Mouse (Mus musculus) spleen, adult 2 months (tissue): ENCODE measurements around the gene Pate1. TPM values are rescaled to one million over a fixed set of nuclear protein-coding genes. Genes with fewer than 3 reads are reported as not detected.

Source experiments
- DNase-seq, 2 experiments: peaks; one replicate each; pipeline versions ENCODE4 v3.0.0 to v3.0.0-alpha.2; 2012 to 2021; ENCODE audit warnings: low spot score in 2 of 2, low read depth in 1 of 2
- H3K27ac ChIP-seq: fragments of 200-500 bp; 2 replicates; pipeline ENCODE4 v1.5.1; 2012; ENCODE audit warnings: low read length, inconsistent platforms; ENCODE audit not compliant: insufficient read depth
- H3K27me3 ChIP-seq: fragments of 200-500 bp; 2 replicates; pipeline ENCODE4 v1.6.1; 2012; ENCODE audit warnings: mild to moderate bottlenecking, moderate library complexity, low read length, inconsistent platforms; ENCODE audit not compliant: control insufficient read depth, insufficient read depth
- H3K36me3 ChIP-seq: fragments of 200-500 bp; 2 replicates; pipeline ENCODE4 v1.6.1; 2012; ENCODE audit warnings: mild to moderate bottlenecking, low read length, inconsistent platforms; ENCODE audit not compliant: control insufficient read depth, insufficient read depth
- H3K4me1 ChIP-seq: fragments of 200-500 bp; 2 replicates; pipeline ENCODE4 v1.6.1; 2011; ENCODE audit warnings: inconsistent platforms; ENCODE audit not compliant: control insufficient read depth, insufficient read depth, insufficient read length
- H3K4me3 ChIP-seq: fragments of 200-500 bp; 2 replicates; pipeline ENCODE4 v1.5.1; 2011; ENCODE audit warnings: mild to moderate bottlenecking, inconsistent platforms; ENCODE audit not compliant: insufficient read depth, insufficient read length; ENCODE audit errors: extremely low read depth
- CTCF ChIP-seq: fragments of 200-500 bp; IDR thresholded peaks from 2 replicates; pipeline ENCODE4 v1.5.1; 2011; ENCODE audit warnings: mild to moderate bottlenecking, inconsistent platforms; ENCODE audit not compliant: insufficient read depth, insufficient read length, insufficient replicate concordance; ENCODE audit errors: extremely low read depth
- POLR2A ChIP-seq: fragments of 200-500 bp; IDR thresholded peaks from 2 replicates; pipeline ENCODE4 v1.6.1; 2011; ENCODE audit warnings: low read depth, low read length, inconsistent platforms
- WGBS: fragments of 180-500 bp; shearing (Covaris S2); methylation state at CpG from one replicate; pipeline ENCODE4 v1.1.7; 2018; 5-methylcytosine and 5-hydroxymethylcytosine counted together
- polyA plus RNA-seq: library from polyadenylated mRNA; depleted of rRNA; stranded (reverse); fragments of >200 nt; gene quantifications from 2 replicates; pipeline ENCODE4 v1.2.3, GENCODE M21; 2012; rRNA removed

Pate1 gene
- not detected in 2 replicates for polyA plus RNA-seq

DNA sequence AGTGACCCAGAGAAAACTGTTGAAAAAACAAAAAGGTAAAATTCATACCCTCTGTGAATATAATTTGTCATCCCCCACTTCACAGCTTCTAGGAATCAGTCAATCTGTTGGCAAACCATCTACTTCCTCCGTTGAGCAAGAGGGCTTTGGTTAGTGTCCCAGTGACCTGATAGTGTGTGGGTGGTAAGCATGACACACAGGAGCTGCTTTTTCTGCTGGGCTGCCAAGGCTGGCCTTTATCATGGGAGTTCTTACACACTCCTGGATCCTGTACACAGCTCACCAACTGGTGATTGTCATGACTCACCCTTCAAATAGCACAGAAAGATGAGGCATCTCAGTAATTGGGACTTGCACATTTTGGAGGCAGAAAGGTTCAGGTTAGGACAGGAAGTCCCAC is at the start of gene Pate1:
Pate1 (minus strand) TSS at position 378 of the 400 bp plus-strand sequence.
- no peak within 1 kb of the TSS for H3K27ac ChIP-seq
- no peak for DNase-seq
- H3K27me3 ChIP-seq, result no peaks in the 10 kb centered on the region
- no peaks in the 10 kb centered on the region for H3K36me3 ChIP-seq
- no peaks in the 10 kb centered on the region for H3K4me1 ChIP-seq
- TF ChIP-seq POLR2A (no peak), CTCF (no peak)
- no peak within 1 kb of the TSS for H3K4me3 ChIP-seq
- 62% methylated on average over 1 of the region's 1 CpGs for WGBS

DNA sequence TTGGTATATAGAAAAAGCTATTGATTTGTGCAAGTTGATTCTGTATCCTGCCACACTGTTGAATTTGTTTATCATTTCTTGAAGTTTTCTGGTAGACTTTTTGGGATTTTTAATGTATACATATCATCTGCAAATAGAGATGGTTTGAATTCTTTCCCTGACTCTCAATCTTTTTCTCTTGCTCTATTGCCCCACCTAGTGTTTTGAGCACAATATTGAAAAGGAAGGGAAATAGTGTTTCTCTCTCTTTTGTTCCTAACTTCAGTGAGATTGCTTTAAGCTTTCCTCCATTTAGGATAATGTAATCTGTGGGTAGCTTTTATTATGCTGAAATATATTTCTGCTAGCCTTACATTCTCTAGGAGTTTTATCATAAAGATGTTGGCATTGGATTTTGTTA is 20.1 kb upstream of the Pate1 start:
- no peak for TF ChIP-seq POLR2A
- TF ChIP-seq CTCF, result no peak

DNA sequence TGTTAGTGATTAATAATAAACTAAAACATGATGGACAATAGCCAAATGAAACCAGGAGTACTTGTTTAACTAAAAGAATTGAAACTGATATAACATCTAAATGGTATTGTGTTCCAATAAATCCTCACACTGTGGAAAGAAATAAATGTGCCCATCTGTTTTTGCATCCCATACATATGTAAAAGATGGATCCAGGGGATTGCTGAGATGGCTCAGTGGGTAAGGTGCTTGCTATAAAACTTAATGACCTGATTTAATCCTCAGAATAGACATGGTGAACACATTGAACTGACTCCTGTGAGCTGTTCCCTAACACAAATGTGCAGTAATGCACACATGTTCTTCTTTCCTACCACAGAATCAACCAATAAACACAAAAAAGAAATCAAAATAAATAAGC is 4.7 kb upstream of the Pate1 start:
- no peak for DNase-seq
- H3K36me3 ChIP-seq, result no peaks in the 10 kb centered on the region
- no peak overlapping the region for H3K27ac ChIP-seq
- no peaks in the 10 kb centered on the region for H3K4me1 ChIP-seq
- H3K27me3 ChIP-seq, result no peaks in the 10 kb centered on the region
- TF ChIP-seq CTCF (no peak), POLR2A (no peak)
- no peak overlapping the region for H3K4me3 ChIP-seq

More for the DNA sequence above, 20.1 kb upstream of the Pate1 start:
- H3K27me3 ChIP-seq, result no peaks in the 10 kb centered on the region
- H3K4me3 ChIP-seq, result no peak overlapping the region
- DNase-seq, result no peak
- no peak overlapping the region for H3K27ac ChIP-seq
- H3K36me3 ChIP-seq, result no peaks in the 10 kb centered on the region
- H3K4me1 ChIP-seq, result no peaks in the 10 kb centered on the region

GRCm38 (mm10) chr9:35673557-35673956 is 13.6 kb downstream of the Pate1 start:
- TF ChIP-seq POLR2A (no peak), CTCF (no peak)
- Histone ChIP-seq H3K27ac (no peak overlapping the region), H3K4me1 (no peaks in the 10 kb centered on the region), H3K36me3 (no peaks in the 10 kb centered on the region), H3K27me3 (no peaks in the 10 kb centered on the region), H3K4me3 (no peak overlapping the region)
- DNase-seq, result no peak
- WGBS, result 82% methylated on average over 2 of the region's 2 CpGs

GRCm38 (mm10) chr9:35648102-35648501 is 39.1 kb downstream of the Pate1 start, which contains the start of gene Pate3:
Gene Pate3 (minus strand): TSS chr9:35648202.
- WGBS, result 63% methylated on average over 1 of the region's 1 CpGs
- no peaks in the 10 kb centered on the region for H3K36me3 ChIP-seq
- H3K27ac ChIP-seq, result no peak within 1 kb of the TSS
- H3K4me1 ChIP-seq, result no peaks in the 10 kb centered on the region
- H3K4me3 ChIP-seq, result no peak within 1 kb of the TSS
- no peak for TF ChIP-seq CTCF
- no peak for TF ChIP-seq POLR2A
- no peak for DNase-seq
- no peaks in the 10 kb centered on the region for H3K27me3 ChIP-seq

Other genes starting within 250 kb of the Pate1 start
- gene Gm1113, start 169.1 kb downstream of the Pate1 start, polyA plus RNA-seq, result not detected in 2 replicates
- 0.12 and 0.14 TPM in 2 replicates for gene Ddx25, start 128.9 kb downstream of the Pate1 start, polyA plus RNA-seq
- gene Pus3, start 128.8 kb downstream of the Pate1 start, polyA plus RNA-seq, result 1.1 and 1.6 TPM in 2 replicates
- 0.05 and 0.06 TPM in 2 replicates for gene Pate2, start 117.1 kb downstream of the Pate1 start, polyA plus RNA-seq
- gene Hyls1, start 117.0 kb downstream of the Pate1 start, polyA plus RNA-seq, result 1.1 and 1.4 TPM in 2 replicates
- gene Pate4, start 75.4 kb downstream of the Pate1 start, polyA plus RNA-seq, result not detected in 2 replicates
- gene Pate3, start 39.2 kb downstream of the Pate1 start, polyA plus RNA-seq, result not detected in 2 replicates
- gene Gm17677, start 53.7 kb upstream of the Pate1 start, polyA plus RNA-seq, result not detected in 2 replicates
- gene Gm17727, start 90.7 kb upstream of the Pate1 start, polyA plus RNA-seq, result not detected in 2 replicates
- gene Gm27235, start 102.7 kb upstream of the Pate1 start, polyA plus RNA-seq, result not detected in 2 replicates
- gene D730048I06Rik, start 102.7 kb upstream of the Pate1 start, polyA plus RNA-seq, result not detected in 2 replicates
- gene 9230110F15Rik, start 156.8 kb upstream of the Pate1 start, polyA plus RNA-seq, result not detected in 2 replicates
- not detected in 2 replicates for gene 9230113P08Rik, start 221.0 kb upstream of the Pate1 start, polyA plus RNA-seq